Mouse (Mus musculus) liver, embryonic 15.5 days (tissue): Measurements from ENCODE around the gene Bbof1. TPM values are rescaled to one million over a fixed set of nuclear protein-coding genes. Genes with fewer than 3 reads are reported as not detected.

ENCODE experiments used
- ATAC-seq: fragments of 200-750 bp; cut with Nextera tagmentation; 2 replicates; pipeline ENCODE4 v1.8.0; 2017; ENCODE audit warnings: moderate number of reproducible peaks, mild to moderate bottlenecking, moderate library complexity; ENCODE audit not compliant: insufficient read depth
- H3K27ac ChIP-seq: fragments of 300-500 bp; sonication (generic); replicated peaks from 2 replicates; pipeline ENCODE4 v1.5.1; 2015; ENCODE audit warnings: mild to moderate bottlenecking, inconsistent platforms
- H3K27me3 ChIP-seq: fragments of 300-500 bp; sonication (generic); 2 replicates; pipeline ENCODE4 v1.6.1; 2015; ENCODE audit warnings: mild to moderate bottlenecking, inconsistent platforms
- H3K36me3 ChIP-seq: fragments of 300-500 bp; sonication (generic); replicated peaks from 2 replicates; pipeline ENCODE4 v1.6.1; 2015; ENCODE audit warnings: moderate library complexity, mild to moderate bottlenecking, inconsistent platforms
- H3K4me1 ChIP-seq: fragments of 300-500 bp; sonication (generic); replicated peaks from 2 replicates; pipeline ENCODE4 v1.6.1; 2015; ENCODE audit warnings: inconsistent platforms
- H3K4me2 ChIP-seq: fragments of 300-500 bp; sonication (generic); 2 replicates; pipeline ENCODE4 v1.6.1; 2015; ENCODE audit warnings: moderate library complexity, mild to moderate bottlenecking, inconsistent platforms
- H3K4me3 ChIP-seq: fragments of 300-500 bp; sonication (generic); replicated peaks from 2 replicates; pipeline ENCODE4 v1.5.1; 2015; ENCODE audit warnings: mild to moderate bottlenecking, inconsistent platforms
- H3K9ac ChIP-seq: fragments of 300-500 bp; sonication (generic); 2 replicates; pipeline ENCODE4 v1.6.1; 2015; ENCODE audit warnings: moderate library complexity, mild to moderate bottlenecking, inconsistent platforms
- H3K9me3 ChIP-seq: fragments of 300-500 bp; sonication (generic); replicated peaks from 2 replicates; pipeline ENCODE4 v1.6.1; 2016; ENCODE audit warnings: inconsistent platforms
- WGBS: fragments of 180-500 bp; shearing (Covaris S2); methylation state at CpG from one replicate; pipeline ENCODE4 v1.1.7; 2015; ENCODE audit warnings: mixed read lengths; ENCODE audit not compliant: insufficient replicate concordance; 5-methylcytosine and 5-hydroxymethylcytosine counted together
- polyA plus RNA-seq: library from polyadenylated mRNA; unstranded; fragments of >200 nt; fragmentation: Nextera tagmentation; extraction: Ambion mirVana; gene quantifications from 2 replicates; pipeline ENCODE4 v1.2.1, GENCODE M21; 2015

Gene Bbof1
- polyA plus RNA-seq, 1 experiment from 2014 or later = 0.26 TPM

- Histone ChIP-seq H3K9ac (no peak overlapping the region), H3K27me3 (no peaks in the 10 kb centered on the region), H3K36me3 (no peaks in the 10 kb centered on the region), H3K27ac (peak overlapping the region; percentile 73), H3K4me3 (no peak overlapping the region), H3K9me3 (no peaks in the 10 kb centered on the region), H3K4me1 (peaks cover 14% of the 10 kb centered on the region), H3K4me2 (peak overlapping the region; percentile 23)
- no peak for ATAC-seq
- 49% methylated on average over 3 of the region's 3 CpGs for WGBS
Measured at GRCm38 (mm10) chr12:84400068-84400467, 8.8 kb upstream of the Bbof1 start.

GRCm38 (mm10) chr12:84400653-84401052 is 8.2 kb upstream of the Bbof1 start:
- 0 out of 2 replicates have a peak, but pooled peaks have one; percentile 35 for ATAC-seq

GRCm38 (mm10) chr12:84402923-84403322 is 5.9 kb upstream of the Bbof1 start:
- H3K27me3 ChIP-seq = no peaks in the 10 kb centered on the region
- no peak overlapping the region for H3K4me3 ChIP-seq
- no peaks in the 10 kb centered on the region for H3K36me3 ChIP-seq
- no peaks in the 10 kb centered on the region for H3K9me3 ChIP-seq
- WGBS = 61% methylated on average over 9 of the region's 9 CpGs
- H3K9ac ChIP-seq = no peak overlapping the region
- peak overlapping the region; percentile 13; the same call in 1 of the 2 replicates for H3K4me2 ChIP-seq
- peak overlapping the region; percentile 65 for H3K27ac ChIP-seq
- peak; percentile 21; the same call in 1 of the 2 replicates for ATAC-seq
- H3K4me1 ChIP-seq = peaks cover 21% of the 10 kb centered on the region

More at GRCm38 (mm10) chr12:84400653-84401052, 8.2 kb upstream of the Bbof1 start:
- Histone ChIP-seq H3K27me3 (no peaks in the 10 kb centered on the region), H3K27ac (peak overlapping the region; percentile 73), H3K4me1 (peaks cover 14% of the 10 kb centered on the region), H3K4me2 (peak overlapping the region; percentile 23), H3K9me3 (no peaks in the 10 kb centered on the region), H3K9ac (no peak overlapping the region), H3K36me3 (no peaks in the 10 kb centered on the region), H3K4me3 (no peak overlapping the region)
- WGBS = 55% methylated on average over 3 of the region's 3 CpGs

- Histone ChIP-seq H3K27me3 (no peaks in the 10 kb centered on the region; the same call in 1 of the 2 replicates), H3K4me3 (no peak overlapping the region), H3K36me3 (no peaks in the 10 kb centered on the region), H3K4me1 (peaks cover 30% of the 10 kb centered on the region), H3K4me2 (no peak overlapping the region), H3K27ac (no peak overlapping the region), H3K9ac (no peak overlapping the region), H3K9me3 (no peaks in the 10 kb centered on the region)
- no peak for ATAC-seq
- WGBS = 82% methylated on average over 6 of the region's 6 CpGs
Measured at GRCm38 (mm10) chr12:84404541-84404940, 4.3 kb upstream of the Bbof1 start.

- 48% methylated on average over 4 of the region's 4 CpGs for WGBS
- no peak overlapping the region for H3K4me3 ChIP-seq
- H3K27ac ChIP-seq = no peak overlapping the region
- no peaks in the 10 kb centered on the region; the same call in 1 of the 2 replicates for H3K27me3 ChIP-seq
- H3K4me2 ChIP-seq = 0 out of 2 replicates have a peak overlapping the region, but pooled peaks have one; percentile 8
- peaks cover 21% of the 10 kb centered on the region for H3K4me1 ChIP-seq
- no peaks in the 10 kb centered on the region for H3K9me3 ChIP-seq
- no peak for ATAC-seq
- H3K9ac ChIP-seq = no peak overlapping the region
- no peaks in the 10 kb centered on the region for H3K36me3 ChIP-seq
Measured at GRCm38 (mm10) chr12:84407259-84407658, 1.6 kb upstream of the Bbof1 start.

- no peaks in the 10 kb centered on the region; the same call in 1 of the 2 replicates for H3K27me3 ChIP-seq
- H3K4me2 ChIP-seq = peak overlapping the region; percentile 99
- no peaks in the 10 kb centered on the region for H3K9me3 ChIP-seq
- no peaks in the 10 kb centered on the region for H3K36me3 ChIP-seq
- H3K4me1 ChIP-seq = peaks cover 21% of the 10 kb centered on the region
- H3K27ac ChIP-seq = peak overlapping the region; percentile 81
- ATAC-seq = peak; percentile 53
- peak overlapping the region; percentile 86 for H3K4me3 ChIP-seq
- peak overlapping the region; percentile 78 for H3K9ac ChIP-seq
- under 1% methylated on average over 50 of the region's 52 CpGs for WGBS
Measured at GRCm38 (mm10) chr12:84407874-84408818, 725 bp upstream of the Bbof1 start.

- Histone ChIP-seq H3K4me3 (peak within 1 kb of the TSS; percentile 77), H3K4me2 (peak within 1 kb of the TSS; percentile 93), H3K9ac (peak within 1 kb of the TSS; percentile 77), H3K36me3 (no peaks in the 10 kb centered on the region), H3K9me3 (no peaks in the 10 kb centered on the region), H3K27ac (peak within 1 kb of the TSS; percentile 93), H3K4me1 (peaks cover 9% of the 10 kb centered on the region), H3K27me3 (no peaks in the 10 kb centered on the region)
- WGBS = 2% methylated on average over 50 of the region's 50 CpGs
- peak; percentile 95 for ATAC-seq
Measured at GRCm38 (mm10) chr12:84416834-84417604, 8.1 kb downstream of the Bbof1 start, which contains the start of gene Rnf113a2. Gene Rnf113a2, plus strand, starts transcription at chr12:84417196.

- Histone ChIP-seq H3K9me3 (no peaks in the 10 kb centered on the region), H3K27me3 (no peaks in the 10 kb centered on the region), H3K4me1 (peaks cover 9% of the 10 kb centered on the region), H3K36me3 (no peaks in the 10 kb centered on the region), H3K27ac (peak overlapping the region; percentile 93), H3K4me2 (peak overlapping the region; percentile 93), H3K4me3 (peak overlapping the region; percentile 77), H3K9ac (peak overlapping the region; percentile 77)
- 34% methylated on average over 18 of the region's 18 CpGs for WGBS
- ATAC-seq = no peak
Measured at GRCm38 (mm10) chr12:84417605-84417922, 8.7 kb downstream of the Bbof1 start.

- Histone ChIP-seq H3K4me1 (no peaks in the 10 kb centered on the region), H3K4me2 (no peak overlapping the region), H3K27me3 (no peaks in the 10 kb centered on the region), H3K9ac (no peak overlapping the region), H3K9me3 (no peaks in the 10 kb centered on the region), H3K4me3 (no peak overlapping the region), H3K36me3 (no peaks in the 10 kb centered on the region), H3K27ac (no peak overlapping the region)
- WGBS = 46% methylated on average over 3 of the region's 3 CpGs
- ATAC-seq = no peak
Measured at GRCm38 (mm10) chr12:84423990-84424389, 15.1 kb downstream of the Bbof1 start.

GRCm38 (mm10) chr12:84429825-84430224 is 21.0 kb downstream of the Bbof1 start:
- Histone ChIP-seq H3K4me3 (no peak overlapping the region), H3K4me2 (no peak overlapping the region), H3K27ac (no peak overlapping the region), H3K27me3 (no peaks in the 10 kb centered on the region), H3K9ac (no peak overlapping the region), H3K4me1 (no peaks in the 10 kb centered on the region), H3K36me3 (peaks cover 12% of the 10 kb centered on the region; the same call in 1 of the 2 replicates), H3K9me3 (no peaks in the 10 kb centered on the region)
- no peak for ATAC-seq
- 77% methylated on average over 2 of the region's 2 CpGs for WGBS

- Histone ChIP-seq H3K4me2 (no peak overlapping the region), H3K36me3 (peaks cover 9% of the 10 kb centered on the region; the same call in 1 of the 2 replicates), H3K9me3 (no peaks in the 10 kb centered on the region), H3K4me3 (no peak overlapping the region), H3K27ac (no peak overlapping the region), H3K9ac (no peak overlapping the region), H3K27me3 (no peaks in the 10 kb centered on the region), H3K4me1 (no peaks in the 10 kb centered on the region)
- 41% methylated on average over 2 of the region's 2 CpGs for WGBS
- ATAC-seq = no peak
Measured at GRCm38 (mm10) chr12:84438697-84439096, 29.8 kb downstream of the Bbof1 start.
